Mouse (Mus musculus) CD8-positive naive resting alpha-beta T cell, adult 2 months (primary cell): ENCODE results near the gene Fars2.

ENCODE experiments used
- DNase-seq, 2 experiments: peaks; one replicate each; pipeline ENCODE4 v3.0.0; 2022; ENCODE audit warnings: low read depth in 2 of 2, low spot score in 2 of 2

The Fars2 gene

DNA sequence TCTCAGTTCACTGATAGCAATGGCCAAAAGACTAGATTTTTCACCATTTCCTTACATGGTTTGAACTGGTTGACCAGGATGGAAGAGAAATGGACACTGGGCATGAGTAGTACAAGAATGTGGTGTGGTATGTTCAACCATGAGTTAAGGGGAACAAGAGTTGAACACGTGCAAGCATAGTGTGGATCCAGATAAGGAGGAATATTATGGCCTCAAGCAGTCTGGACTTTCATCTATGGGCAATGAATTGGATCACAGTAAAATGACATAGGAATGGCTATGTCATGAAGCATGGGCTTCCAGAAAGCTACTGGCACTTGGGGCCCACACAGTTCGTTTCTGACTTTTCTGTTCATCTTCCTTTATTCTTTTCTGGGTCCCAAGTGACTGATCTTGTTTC, 168.0 kb downstream of the Fars2 start:
- DNase-seq, result no peak

- DNase-seq, result no peak
These were observed 176.3 kb downstream of the Fars2 start for GRCm38 (mm10) chr13:36293511-36293910.

- DNase-seq, result no peak
These were observed 177.3 kb downstream of the Fars2 start for GRCm38 (mm10) chr13:36294503-36294902.

GRCm38 (mm10) chr13:36295848-36296247, 178.6 kb downstream of the Fars2 start:
- DNase-seq, result no peak

- no peak for DNase-seq
These were observed 179.4 kb downstream of the Fars2 start for GRCm38 (mm10) chr13:36296574-36296973.

- DNase-seq, result no peak
These were observed 181.0 kb downstream of the Fars2 start for GRCm38 (mm10) chr13:36297950-36298781.

DNA sequence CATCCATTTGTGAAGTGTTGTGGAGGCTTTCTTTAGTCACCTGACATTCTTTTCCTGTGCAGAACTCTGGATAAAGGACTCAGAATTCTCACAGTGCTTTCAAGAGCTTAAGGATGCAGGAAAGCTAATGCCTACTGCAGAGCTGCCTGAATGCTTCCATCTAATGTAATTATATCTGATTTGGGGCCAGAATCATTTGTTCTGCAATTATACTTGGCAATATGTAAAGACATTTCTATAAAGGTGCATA, 181.5 kb downstream of the Fars2 start:
- DNase-seq, result no peak

- no peak for DNase-seq
These were observed 185.6 kb downstream of the Fars2 start for GRCm38 (mm10) chr13:36302770-36303169.

- no peak for DNase-seq
These were observed 188.1 kb downstream of the Fars2 start for GRCm38 (mm10) chr13:36305306-36305705.

DNA sequence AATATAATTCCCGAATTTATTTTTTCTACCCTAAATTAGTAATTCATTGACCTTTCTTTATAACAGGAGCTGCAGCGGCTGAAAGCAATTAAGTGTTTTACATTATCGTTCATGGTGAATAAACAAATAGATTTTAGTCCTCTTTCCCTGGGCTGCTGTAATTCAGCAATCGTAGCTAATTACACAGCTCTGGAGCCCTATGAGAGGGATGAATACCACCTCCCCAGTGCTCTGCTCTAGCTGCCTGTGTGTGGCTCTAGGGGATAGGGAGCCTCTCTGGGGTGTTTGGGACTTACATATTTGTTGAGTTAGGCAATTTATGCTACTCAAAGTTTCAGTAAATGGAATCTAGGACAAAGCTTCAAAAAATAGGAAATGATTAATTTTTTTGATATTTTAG, 190.2 kb downstream of the Fars2 start:
- DNase-seq, result no peak

DNA sequence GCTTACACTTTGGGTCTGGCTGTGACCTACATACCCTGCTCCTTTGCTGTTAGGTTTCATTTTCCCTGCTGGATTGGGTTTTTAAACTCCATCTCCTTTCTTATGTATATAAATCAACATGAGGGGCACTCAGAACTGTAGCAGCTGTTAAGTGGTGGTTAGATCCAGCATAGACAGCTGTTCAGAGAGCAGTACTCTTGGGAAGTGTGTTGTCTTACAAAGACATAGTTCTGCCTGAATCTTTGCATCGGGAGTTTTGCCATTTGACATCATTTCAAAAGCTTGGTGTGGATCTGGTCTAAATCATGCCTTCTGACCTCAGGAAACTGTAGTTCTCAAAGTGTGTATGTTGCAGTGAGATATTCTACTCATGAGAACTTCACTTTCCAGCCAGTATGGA, 191.9 kb downstream of the Fars2 start:
- DNase-seq, result no peak

DNA sequence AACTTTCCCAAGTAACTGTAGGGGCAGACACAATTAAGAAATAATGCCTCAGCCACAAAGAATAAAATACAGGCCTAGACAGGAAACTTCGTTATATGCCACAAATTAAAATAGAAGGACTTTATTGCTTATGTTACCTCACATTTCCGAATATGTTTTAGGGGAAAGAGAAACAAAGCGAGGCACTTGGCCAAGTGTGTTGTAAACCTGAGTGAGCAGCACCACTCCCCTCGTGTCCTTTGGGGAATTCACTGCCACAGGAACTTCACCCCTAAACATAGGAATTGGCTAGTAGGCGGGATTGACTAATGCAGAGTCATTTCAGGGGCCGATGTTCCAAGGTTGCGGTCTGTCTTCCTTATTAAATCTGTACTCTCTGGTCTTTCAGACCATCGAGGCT, 197.0 kb downstream of the Fars2 start:
- no peak for DNase-seq

DNA sequence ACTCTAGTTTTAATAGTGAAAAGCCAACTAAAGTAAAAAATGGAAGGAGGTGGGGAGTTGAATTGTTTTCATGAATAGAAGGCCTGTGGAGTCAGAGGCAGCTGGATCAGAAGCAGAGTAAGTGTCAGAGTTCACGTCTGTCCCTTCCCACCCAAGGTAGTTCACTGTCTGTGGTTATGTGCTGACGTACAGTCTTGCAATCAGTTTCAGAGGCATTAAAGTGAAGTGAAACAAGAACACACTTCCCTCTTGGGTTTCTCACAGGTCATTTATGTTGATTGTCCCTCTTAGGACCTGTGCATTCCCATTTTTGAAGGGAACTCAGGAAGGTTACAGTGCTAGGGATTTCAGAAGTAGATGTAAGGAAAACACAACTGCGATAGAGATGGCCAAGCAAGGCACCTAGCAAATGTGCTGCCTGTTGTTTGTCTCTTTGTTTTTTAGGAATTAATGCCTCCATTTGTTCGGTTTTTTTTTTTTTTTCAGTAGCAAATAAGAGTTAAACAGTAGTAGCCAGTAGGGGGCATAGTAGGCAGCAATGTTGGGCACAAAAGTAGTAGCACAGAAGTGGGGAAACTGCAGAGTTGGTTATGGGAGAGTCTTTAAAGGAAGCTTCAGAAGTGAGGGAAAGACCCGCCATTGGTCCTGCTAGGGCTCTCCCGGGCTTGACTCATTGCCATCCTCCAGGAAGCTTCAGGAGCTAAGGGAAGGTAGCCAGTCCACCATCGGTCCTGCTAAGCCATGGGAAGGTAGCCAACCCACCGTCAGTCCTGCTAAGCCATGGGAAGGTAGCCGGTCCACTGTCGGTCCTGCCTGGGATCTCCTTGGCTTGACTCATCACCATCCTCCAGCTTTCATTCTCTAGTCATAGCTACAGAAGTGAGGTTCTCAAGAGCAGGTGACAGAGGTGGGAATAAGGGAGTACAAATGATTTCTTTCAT, 197.9 kb downstream of the Fars2 start:
- no peak for DNase-seq

DNA sequence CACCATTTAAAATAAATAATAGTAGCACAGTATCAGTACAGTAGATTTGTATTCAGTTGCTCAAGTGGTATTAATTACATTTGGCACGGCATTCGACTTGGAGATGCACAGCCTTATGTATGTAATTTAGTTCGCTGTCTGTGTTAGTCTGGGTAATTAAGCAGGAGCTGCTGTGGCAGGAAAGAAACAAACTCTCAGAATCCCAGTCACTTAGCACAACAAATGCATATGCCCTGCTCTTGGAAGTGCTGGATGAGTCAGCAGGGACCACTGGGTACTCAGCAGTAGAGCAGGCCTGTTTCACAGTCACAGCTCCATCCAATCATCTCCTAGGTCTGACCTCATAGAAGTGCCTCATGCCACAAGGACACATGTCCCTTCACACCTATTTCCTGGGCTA, 200.6 kb downstream of the Fars2 start:
- DNase-seq, result no peak

GRCm38 (mm10) chr13:36324624-36325023, 207.4 kb downstream of the Fars2 start:
- DNase-seq, result no peak

GRCm38 (mm10) chr13:36326539-36326938, 209.3 kb downstream of the Fars2 start:
- DNase-seq, result no peak

- DNase-seq, result no peak
These were observed 212.7 kb downstream of the Fars2 start for GRCm38 (mm10) chr13:36329871-36330270.

DNA sequence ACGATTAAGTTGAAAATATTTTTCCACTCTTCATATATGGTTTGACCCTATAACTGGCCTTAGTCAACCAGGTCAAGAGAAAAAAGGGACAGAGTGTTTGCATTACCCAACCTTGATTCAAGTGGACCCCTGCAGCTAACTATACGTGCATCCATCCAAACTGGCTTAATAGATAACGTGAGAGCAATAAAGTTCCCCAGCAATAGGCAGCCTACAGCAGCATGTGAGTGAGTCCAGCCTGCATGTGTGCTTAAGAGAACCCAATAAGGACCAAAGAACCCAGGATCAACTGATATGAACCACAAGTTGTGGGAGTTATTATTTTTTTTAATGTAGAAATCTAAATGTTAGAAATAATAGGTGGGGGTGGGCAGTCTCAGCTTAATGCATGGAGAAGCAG, 213.3 kb downstream of the Fars2 start:
- DNase-seq, result no peak

DNA sequence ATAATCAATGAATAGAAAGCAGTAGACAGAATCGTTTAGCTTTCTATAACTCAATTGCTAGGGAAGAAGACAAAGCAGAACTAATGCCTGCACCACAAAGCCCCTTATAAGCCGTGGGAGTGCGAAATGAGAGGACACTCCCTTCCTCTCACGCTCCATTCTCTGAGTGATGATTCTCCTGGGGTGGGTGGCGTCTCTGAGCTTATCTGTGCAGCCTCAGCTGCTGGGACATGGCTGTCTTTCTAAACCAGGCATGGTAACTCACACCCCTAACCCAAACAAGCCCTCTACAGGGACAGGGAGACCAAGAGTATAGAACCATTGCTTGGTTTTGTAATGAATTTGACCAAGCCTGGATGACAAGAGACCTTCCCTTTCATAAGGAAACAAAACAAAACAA, 217.5 kb downstream of the Fars2 start:
- no peak for DNase-seq

DNA sequence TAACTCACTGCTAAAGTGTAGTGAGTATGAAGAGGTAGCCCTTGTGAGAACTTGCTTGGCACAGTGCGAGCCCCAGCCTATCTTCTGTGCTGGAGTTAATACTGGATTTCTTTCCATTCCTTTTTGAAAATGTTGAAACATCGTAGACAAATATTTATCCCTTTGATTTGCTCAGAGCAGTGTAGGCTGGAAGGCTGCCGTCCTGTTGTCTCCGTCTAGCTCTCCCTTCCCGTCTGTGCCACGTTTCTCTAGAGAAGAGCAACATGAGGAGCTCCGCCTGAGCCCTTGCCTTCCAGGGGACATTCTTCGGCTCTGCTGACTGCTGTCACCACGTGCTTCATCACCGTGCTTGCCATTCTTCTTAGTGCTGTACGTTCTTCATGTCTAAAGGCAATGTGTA, 234.3 kb downstream of the Fars2 start:
- DNase-seq, result no peak

DNA sequence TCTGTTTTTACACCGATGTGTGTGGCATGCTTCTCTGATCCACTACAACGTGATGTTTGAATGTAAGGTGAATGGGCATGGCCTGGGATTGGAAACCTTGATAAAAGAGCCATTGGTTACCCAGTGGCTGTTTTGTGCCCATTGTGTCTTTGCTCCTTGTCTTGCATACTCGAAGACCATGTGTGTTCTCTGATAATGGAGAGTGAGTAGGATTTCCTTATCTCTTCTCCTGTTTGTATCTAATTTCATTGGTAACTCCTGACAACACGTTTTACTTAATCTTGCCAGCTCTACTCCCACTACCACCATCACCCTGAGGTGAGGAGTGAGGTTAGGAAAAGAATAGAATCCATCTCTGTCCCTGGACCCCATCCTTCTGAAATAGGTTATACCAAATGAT, 240.3 kb downstream of the Fars2 start:
- no peak for DNase-seq

- no peak for DNase-seq
These were observed 244.2 kb downstream of the Fars2 start for GRCm38 (mm10) chr13:36361419-36361818.
